Mouse (Mus musculus): ENCODE measurements around the gene Rap1gds1. TPM values are rescaled to one million over a fixed set of nuclear protein-coding genes. Genes with fewer than 3 reads are reported as not detected.

The Rap1gds1 gene
- polyA plus RNA-seq, 1 experiment from 2014 or later: 22.5 TPM

- no peak for DNase-seq (ENCODE audit: low spot score)
Observed at GRCm38 (mm10) chr3:139083778-139084539, 9.0 kb upstream of the Rap1gds1 start.

DNA sequence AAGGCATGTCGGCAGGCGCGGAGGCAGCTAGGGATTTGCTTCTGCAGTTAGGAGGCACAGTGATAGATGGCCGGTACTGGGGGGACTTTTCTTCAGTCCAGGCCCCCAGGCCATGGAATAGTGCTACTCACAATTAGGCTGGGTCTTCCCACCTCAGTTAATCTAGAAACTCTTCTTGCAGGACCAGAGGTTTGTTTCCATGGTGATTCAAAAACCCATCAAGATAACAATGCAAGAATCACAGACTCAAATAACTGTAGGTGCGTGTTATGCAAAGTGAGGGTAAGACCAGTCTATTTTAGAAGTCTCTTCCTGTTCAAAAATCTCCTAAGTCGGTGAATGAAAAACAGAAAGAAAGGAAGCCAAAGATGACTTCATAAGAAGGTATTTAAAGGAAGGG, 4.8 kb upstream of the Rap1gds1 start:
- Histone ChIP-seq H3K4me2 (replicated peaks; ENCODE audit: low read depth) (no peak overlapping the region), H3K27ac (replicated peaks) (no peak overlapping the region), H3K9me3 (ENCODE audit: control insufficient read depth, low read length) (no peaks in the 10 kb centered on the region), H3K36me3 (ENCODE audit: control insufficient read depth, insufficient read depth, low read length) (no peaks in the 10 kb centered on the region), H3K4me1 (replicated peaks; ENCODE audit: control insufficient read depth, insufficient read depth) (no peaks in the 10 kb centered on the region), H3K9ac (ENCODE audit: low read length) (no peak overlapping the region), H3K4me3 (ENCODE audit: low read depth, low read length) (no peak overlapping the region), H3K27me3 (ENCODE audit: control insufficient read depth, insufficient read depth, low read length) (no peaks in the 10 kb centered on the region)
- DNase-seq (ENCODE audit: low spot score) (no peak), ATAC-seq (ENCODE audit: low FRiP score, low TSS enrichment) (no peak)
- TF ChIP-seq CTCF (IDR thresholded peaks at IDR 0.05; ENCODE audit: low read depth) (no peak), EP300 (optimal IDR thresholded peaks at IDR 0.05) (no peak)
- 84% methylated on average over 6 of the region's 6 CpGs for WGBS

More at GRCm38 (mm10) chr3:139083778-139084539, 9.0 kb upstream of the Rap1gds1 start:
- Histone ChIP-seq H3K9ac (ENCODE audit: low read length) (no peak overlapping the region), H3K27me3 (ENCODE audit: control insufficient read depth, insufficient read depth, low read length) (no peaks in the 10 kb centered on the region), H3K27ac (replicated peaks) (no peak overlapping the region), H3K4me1 (replicated peaks; ENCODE audit: control insufficient read depth, insufficient read depth) (no peaks in the 10 kb centered on the region), H3K36me3 (ENCODE audit: control insufficient read depth, insufficient read depth, low read length) (no peaks in the 10 kb centered on the region), H3K4me2 (replicated peaks; ENCODE audit: low read depth) (no peak overlapping the region), H3K9me3 (ENCODE audit: control insufficient read depth, low read length) (0 out of 2 replicates have a peak, but pooled peaks cover 2% of the 10 kb centered on the region), H3K4me3 (ENCODE audit: low read depth, low read length) (no peak overlapping the region)
- ATAC-seq (ENCODE audit: low FRiP score, low TSS enrichment): no peak
- TF ChIP-seq EP300 (optimal IDR thresholded peaks at IDR 0.05) (no peak), CTCF (IDR thresholded peaks at IDR 0.05; ENCODE audit: low read depth) (no peak)
- 61% methylated on average over 5 of the region's 5 CpGs for WGBS

GRCm38 (mm10) chr3:139078010-139078409, 3.0 kb upstream of the Rap1gds1 start:
- Histone ChIP-seq H3K4me1 (replicated peaks; ENCODE audit: control insufficient read depth, insufficient read depth) (no peaks in the 10 kb centered on the region), H3K27me3 (ENCODE audit: control insufficient read depth, insufficient read depth, low read length) (no peaks in the 10 kb centered on the region), H3K4me2 (replicated peaks; ENCODE audit: low read depth) (no peak overlapping the region), H3K36me3 (ENCODE audit: control insufficient read depth, insufficient read depth, low read length) (no peaks in the 10 kb centered on the region), H3K27ac (replicated peaks) (no peak overlapping the region), H3K9me3 (ENCODE audit: control insufficient read depth, low read length) (no peaks in the 10 kb centered on the region), H3K4me3 (ENCODE audit: low read depth, low read length) (no peak overlapping the region), H3K9ac (ENCODE audit: low read length) (no peak overlapping the region)
- 80% methylated on average over 3 of the region's 3 CpGs for WGBS
- ATAC-seq (ENCODE audit: low FRiP score, low TSS enrichment): no peak
- TF ChIP-seq CTCF (IDR thresholded peaks at IDR 0.05; ENCODE audit: low read depth): peak; percentile 43; the same call in 1 of the 2 replicates
- no peak for TF ChIP-seq EP300 (optimal IDR thresholded peaks at IDR 0.05)
- no peak for DNase-seq (ENCODE audit: low spot score)

DNA sequence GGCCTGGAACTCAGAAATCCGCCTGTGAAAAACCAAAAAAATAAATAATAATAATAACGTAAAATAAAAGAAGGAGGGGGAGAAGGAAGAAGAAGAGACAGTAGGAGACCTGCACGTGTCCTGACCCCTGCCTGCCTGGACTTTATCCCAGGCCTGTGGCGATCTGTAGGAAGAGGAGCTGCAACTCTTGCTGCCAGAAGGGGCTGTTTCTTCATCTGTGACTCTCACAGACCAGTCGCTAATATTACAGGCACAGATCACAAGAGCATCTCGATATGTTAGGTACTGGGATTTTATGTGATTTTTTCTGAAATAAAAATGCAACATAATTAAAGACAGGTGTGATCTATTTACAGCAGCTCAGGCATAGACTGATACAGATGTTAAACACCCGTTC, 1.1 kb upstream of the Rap1gds1 start:
- H3K36me3 ChIP-seq (ENCODE audit: control insufficient read depth, insufficient read depth, low read length): no peaks in the 10 kb centered on the region
- H3K4me2 ChIP-seq (replicated peaks; ENCODE audit: low read depth): peak overlapping the region; percentile 99
- WGBS: 8% methylated on average over 7 of the region's 7 CpGs
- no peak overlapping the region for H3K27ac ChIP-seq (replicated peaks)
- DNase-seq (ENCODE audit: low spot score): peak; percentile 15
- ATAC-seq (ENCODE audit: low FRiP score, low TSS enrichment): no peak
- no peaks in the 10 kb centered on the region for H3K9me3 ChIP-seq (ENCODE audit: control insufficient read depth, low read length)
- no peak for TF ChIP-seq EP300 (optimal IDR thresholded peaks at IDR 0.05)
- no peak; the same call in 1 of the 2 replicates for TF ChIP-seq CTCF (IDR thresholded peaks at IDR 0.05; ENCODE audit: low read depth)
- H3K27me3 ChIP-seq (ENCODE audit: control insufficient read depth, insufficient read depth, low read length): no peaks in the 10 kb centered on the region
- H3K4me3 ChIP-seq (ENCODE audit: low read depth, low read length): peak overlapping the region; percentile 62
- no peaks in the 10 kb centered on the region for H3K4me1 ChIP-seq (replicated peaks; ENCODE audit: control insufficient read depth, insufficient read depth)
- peak overlapping the region; percentile 72 for H3K9ac ChIP-seq (ENCODE audit: low read length)

GRCm38 (mm10) chr3:139075333-139076058, 495 bp upstream of the Rap1gds1 start:
- peak; percentile 99 for ATAC-seq (ENCODE audit: low FRiP score, low TSS enrichment)
- WGBS: under 1% methylated on average over 48 of the region's 72 CpGs

More at GRCm38 (mm10) chr3:139075333-139076058, 495 bp upstream of the Rap1gds1 start:
- TF ChIP-seq CTCF (IDR thresholded peaks at IDR 0.05; ENCODE audit: low read depth): peak; percentile 31; the same call in 1 of the 2 replicates
- no peak for TF ChIP-seq EP300 (optimal IDR thresholded peaks at IDR 0.05)
- no peaks in the 10 kb centered on the region for H3K9me3 ChIP-seq (ENCODE audit: control insufficient read depth, low read length)
- H3K4me2 ChIP-seq (replicated peaks; ENCODE audit: low read depth): peak overlapping the region; percentile 99
- H3K27ac ChIP-seq (replicated peaks): peak overlapping the region; percentile 97
- H3K4me1 ChIP-seq (replicated peaks; ENCODE audit: control insufficient read depth, insufficient read depth): no peaks in the 10 kb centered on the region
- peak overlapping the region; percentile 72 for H3K9ac ChIP-seq (ENCODE audit: low read length)
- no peaks in the 10 kb centered on the region for H3K36me3 ChIP-seq (ENCODE audit: control insufficient read depth, insufficient read depth, low read length)
- peak; percentile 96 for DNase-seq (ENCODE audit: low spot score)
- H3K4me3 ChIP-seq (ENCODE audit: low read depth, low read length): peak overlapping the region; percentile 62
- H3K27me3 ChIP-seq (ENCODE audit: control insufficient read depth, insufficient read depth, low read length): no peaks in the 10 kb centered on the region

Data from stomach, postnatal 0 days (tissue).